Mouse (Mus musculus) neural tube, embryonic 12.5 days (tissue): ENCODE results near the gene Mccc1. TPM values are rescaled to one million over a fixed set of nuclear protein-coding genes. Genes with fewer than 3 reads are reported as not detected.

Source experiments
- ATAC-seq: fragments of 200-750 bp; cut with Nextera tagmentation; 2 replicates; pipeline ENCODE4 v1.8.0; 2017; ENCODE audit warnings: low read depth, mild to moderate bottlenecking, moderate TSS enrichment, moderate library complexity; ENCODE audit not compliant: low FRiP score
- H3K27ac ChIP-seq: fragments of 300-500 bp; sonication (generic); 2 replicates; pipeline ENCODE4 v1.5.1; 2016
- H3K27me3 ChIP-seq: fragments of 300-500 bp; sonication (generic); replicated peaks from 2 replicates; pipeline ENCODE4 v1.6.1; 2016; ENCODE audit warnings: mild to moderate bottlenecking
- H3K36me3 ChIP-seq: fragments of 300-500 bp; sonication (generic); 2 replicates; pipeline ENCODE4 v1.6.1; 2016; ENCODE audit warnings: mild to moderate bottlenecking
- H3K4me1 ChIP-seq: fragments of 300-500 bp; sonication (generic); 2 replicates; pipeline ENCODE4 v1.6.1; 2016
- H3K4me2 ChIP-seq: fragments of 300-500 bp; sonication (generic); replicated peaks from 2 replicates; pipeline ENCODE4 v1.6.1; 2016; ENCODE audit warnings: mild to moderate bottlenecking
- H3K4me3 ChIP-seq: fragments of 300-500 bp; sonication (generic); 2 replicates; pipeline ENCODE4 v1.5.1; 2016
- H3K9ac ChIP-seq: fragments of 300-500 bp; sonication (generic); 2 replicates; pipeline ENCODE4 v1.6.1; 2016; ENCODE audit warnings: mild to moderate bottlenecking
- H3K9me3 ChIP-seq: fragments of 300-500 bp; sonication (generic); 2 replicates; pipeline ENCODE4 v1.6.1; 2016; ENCODE audit warnings: mild to moderate bottlenecking
- WGBS: fragments of 180-500 bp; shearing (Covaris S2); methylation state at CpG from one replicate; pipeline ENCODE4 v1.1.7; 2016; 5-methylcytosine and 5-hydroxymethylcytosine counted together
- polyA plus RNA-seq: library from polyadenylated mRNA; unstranded; fragments of >200 nt; fragmentation: Nextera tagmentation; extraction: Ambion mirVana; gene quantifications from 2 replicates; pipeline ENCODE4 v1.2.1, GENCODE M21; 2016

Mccc1 gene
- polyA plus RNA-seq, 1 experiment from 2014 or later: 35.9 TPM

DNA sequence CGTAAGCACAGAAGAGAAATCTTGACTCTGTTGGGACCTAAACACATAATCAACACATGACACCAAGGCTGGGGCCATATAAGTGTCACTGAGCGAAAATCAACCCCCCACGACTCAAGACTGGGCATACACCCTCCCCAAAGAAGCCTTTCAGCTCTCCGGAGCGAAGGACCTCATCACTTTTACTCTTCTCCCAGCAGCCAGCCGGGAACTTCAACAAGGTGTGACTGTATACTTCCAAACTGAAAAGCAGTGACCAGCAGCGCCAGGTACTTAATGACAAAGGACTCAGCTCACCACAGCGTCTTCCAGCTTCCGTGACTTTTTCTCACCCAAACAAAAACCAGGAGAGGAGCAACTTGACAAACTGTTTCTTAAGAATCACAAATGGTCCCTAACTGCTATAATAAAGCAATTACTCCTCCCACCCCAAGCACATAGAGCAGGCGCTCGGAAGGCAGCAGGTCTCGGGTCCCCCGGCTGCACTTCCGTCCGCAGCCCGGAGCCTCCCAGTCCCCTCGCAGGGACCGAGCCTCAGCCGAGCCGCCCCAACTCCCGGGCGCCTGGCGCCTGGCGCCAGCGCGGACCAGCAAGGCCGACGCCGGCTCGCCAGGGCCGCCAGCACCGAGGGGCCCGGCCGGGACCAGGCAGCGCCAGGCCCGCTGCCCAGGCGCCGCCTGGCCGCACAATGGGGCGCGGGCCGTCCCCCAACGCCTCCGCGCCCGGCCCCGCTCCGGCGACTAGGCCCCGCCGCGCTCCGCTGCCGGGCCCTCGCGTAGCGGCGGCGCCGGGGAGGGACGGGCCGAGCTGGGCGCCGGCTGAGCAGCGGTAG is 68.4 kb downstream of the Mccc1 start:
- H3K27me3 ChIP-seq: no peaks in the 10 kb centered on the region
- ATAC-seq: peak; percentile 78
- peaks cover 21% of the 10 kb centered on the region for H3K4me1 ChIP-seq
- WGBS: under 1% methylated on average over 42 of the region's 65 CpGs
- H3K36me3 ChIP-seq: no peaks in the 10 kb centered on the region
- peak overlapping the region; percentile 96 for H3K4me3 ChIP-seq
- H3K9ac ChIP-seq: peak overlapping the region; percentile 99
- H3K9me3 ChIP-seq: no peaks in the 10 kb centered on the region
- H3K27ac ChIP-seq: peak overlapping the region; percentile 77
- H3K4me2 ChIP-seq: peak overlapping the region; percentile 90

DNA sequence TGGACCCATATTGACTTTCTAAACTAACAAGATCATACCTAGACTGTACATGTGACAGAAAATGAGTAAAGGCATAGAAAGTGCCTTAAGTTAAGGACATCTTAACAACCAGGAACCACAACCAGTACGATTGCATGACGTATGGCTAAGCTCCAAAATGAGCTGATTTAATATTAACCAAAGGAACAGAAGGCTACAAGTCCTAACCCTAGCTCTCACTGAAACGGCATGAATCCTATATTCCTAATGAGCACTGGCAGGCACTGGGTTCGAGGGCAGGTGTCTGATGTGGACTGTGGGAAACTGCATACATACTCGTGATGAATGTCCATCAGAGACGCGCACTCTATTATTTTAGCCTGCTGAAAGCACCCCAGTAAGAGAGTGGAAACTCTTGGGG is 69.1 kb downstream of the Mccc1 start:
- ATAC-seq: no peak
- peak overlapping the region; percentile 90 for H3K4me2 ChIP-seq
- H3K27ac ChIP-seq: no peak overlapping the region
- H3K4me3 ChIP-seq: peak overlapping the region; percentile 96
- peaks cover 21% of the 10 kb centered on the region for H3K4me1 ChIP-seq
- no peaks in the 10 kb centered on the region for H3K36me3 ChIP-seq
- H3K9ac ChIP-seq: peak overlapping the region; percentile 99
- no peaks in the 10 kb centered on the region for H3K9me3 ChIP-seq
- WGBS: 35% methylated on average over 7 of the region's 7 CpGs
- H3K27me3 ChIP-seq: no peaks in the 10 kb centered on the region

DNA sequence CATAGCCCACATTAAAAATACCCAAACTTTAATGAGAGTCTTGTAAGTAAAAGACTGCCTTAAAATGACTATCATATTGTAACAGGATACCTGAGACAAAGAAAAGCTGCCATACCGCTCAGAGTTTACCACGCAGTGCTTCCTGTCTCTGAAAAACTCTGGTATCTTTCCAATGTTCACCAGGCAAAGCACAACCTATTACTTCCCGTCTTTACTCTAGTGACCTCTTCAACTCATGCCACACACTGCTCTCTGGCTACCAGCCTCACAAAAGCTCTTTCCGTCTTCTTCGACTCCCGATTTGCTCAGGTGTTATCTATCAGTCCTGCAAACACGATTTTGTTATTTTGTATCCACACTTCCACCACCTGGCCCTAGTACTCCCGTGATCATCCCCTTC is 70.6 kb downstream of the Mccc1 start:
- H3K9ac ChIP-seq: no peak overlapping the region

DNA sequence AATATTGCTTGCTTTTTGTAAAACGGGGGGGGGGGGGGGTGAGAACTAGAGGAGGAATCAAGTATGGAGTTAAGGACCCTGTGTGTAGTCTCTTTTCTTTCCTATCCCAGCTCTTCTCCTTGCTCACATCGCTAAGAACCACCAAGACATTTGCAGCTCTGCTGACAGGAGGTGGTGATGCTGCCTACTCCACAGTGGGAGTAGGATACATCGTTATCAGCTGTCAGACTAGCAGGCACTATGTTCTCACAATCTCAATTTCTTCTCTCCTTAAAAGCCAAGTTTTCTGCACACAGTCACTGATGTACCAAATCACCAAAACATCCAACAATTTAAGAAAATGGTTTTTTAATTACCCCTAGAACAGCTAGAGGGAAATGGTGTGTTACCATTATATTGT is 71.1 kb downstream of the Mccc1 start:
- Histone ChIP-seq H3K36me3 (no peaks in the 10 kb centered on the region), H3K4me2 (no peak overlapping the region), H3K4me3 (no peak overlapping the region), H3K4me1 (peaks cover 21% of the 10 kb centered on the region), H3K27ac (no peak overlapping the region), H3K9me3 (no peaks in the 10 kb centered on the region), H3K27me3 (no peaks in the 10 kb centered on the region), H3K9ac (no peak overlapping the region)
- WGBS: 82% methylated on average over 3 of the region's 3 CpGs
- ATAC-seq: no peak

More for the DNA sequence above, 70.6 kb downstream of the Mccc1 start:
- H3K36me3 ChIP-seq: no peaks in the 10 kb centered on the region
- H3K27me3 ChIP-seq: no peaks in the 10 kb centered on the region
- H3K4me3 ChIP-seq: no peak overlapping the region
- no peak overlapping the region for H3K4me2 ChIP-seq
- peaks cover 21% of the 10 kb centered on the region for H3K4me1 ChIP-seq
- no peak overlapping the region for H3K27ac ChIP-seq
- WGBS: 74% methylated on average over 8 of the region's 8 CpGs
- ATAC-seq: no peak
- no peaks in the 10 kb centered on the region for H3K9me3 ChIP-seq

DNA sequence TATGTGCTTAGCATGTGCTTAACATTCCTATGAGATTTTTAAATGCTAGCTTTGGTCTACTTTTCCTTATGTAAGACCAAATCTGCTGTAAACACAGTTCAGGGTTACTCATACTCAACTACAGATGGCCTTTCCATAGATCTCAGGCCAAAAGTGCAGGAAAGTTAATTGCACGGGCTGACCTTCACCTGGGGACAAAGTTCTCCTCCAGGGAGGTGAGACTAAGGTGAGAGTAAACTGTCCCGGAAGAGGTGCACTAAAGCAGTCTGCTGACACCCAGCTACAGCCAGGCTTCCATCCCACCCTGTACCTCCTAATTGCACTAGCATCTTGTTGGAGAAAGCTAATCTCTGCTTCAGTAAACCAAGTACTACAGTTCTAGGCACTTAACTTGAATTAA is 74.6 kb downstream of the Mccc1 start:
- H3K4me3 ChIP-seq: no peak overlapping the region
- no peak overlapping the region for H3K4me2 ChIP-seq
- no peaks in the 10 kb centered on the region for H3K27me3 ChIP-seq
- H3K9ac ChIP-seq: no peak overlapping the region
- ATAC-seq: no peak
- no peaks in the 10 kb centered on the region for H3K36me3 ChIP-seq
- 77% methylated on average over 2 of the region's 2 CpGs for WGBS
- no peak overlapping the region for H3K27ac ChIP-seq
- peaks cover 11% of the 10 kb centered on the region; the same call in 1 of the 2 replicates for H3K4me1 ChIP-seq
- no peaks in the 10 kb centered on the region for H3K9me3 ChIP-seq

DNA sequence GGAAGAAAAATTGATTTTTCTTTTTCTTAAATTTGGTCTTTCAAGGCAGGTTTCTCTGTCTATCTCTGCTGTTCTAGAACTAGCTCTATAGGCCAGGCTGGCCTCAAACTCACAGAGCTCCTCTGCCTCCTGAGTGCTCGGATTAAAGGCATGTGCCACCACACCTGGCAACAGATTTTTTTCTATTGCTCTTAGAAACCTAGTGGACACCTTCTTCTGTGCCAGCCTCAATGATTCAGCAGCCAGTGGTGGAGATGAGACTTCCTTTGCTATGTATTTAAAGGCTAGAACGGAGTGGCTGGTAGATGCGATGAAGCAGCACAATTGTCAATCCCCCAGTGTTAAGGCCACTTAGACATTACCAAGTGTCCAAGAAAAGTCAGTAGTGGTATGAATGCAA is 76.5 kb downstream of the Mccc1 start:
- peaks cover 6% of the 10 kb centered on the region; the same call in 1 of the 2 replicates for H3K4me1 ChIP-seq
- no peaks in the 10 kb centered on the region for H3K9me3 ChIP-seq
- no peaks in the 10 kb centered on the region; the same call in 1 of the 2 replicates for H3K36me3 ChIP-seq
- H3K27me3 ChIP-seq: no peaks in the 10 kb centered on the region
- no peak overlapping the region for H3K27ac ChIP-seq
- H3K4me2 ChIP-seq: no peak overlapping the region
- 86% methylated on average over 3 of the region's 3 CpGs for WGBS
- no peak for ATAC-seq
- no peak overlapping the region for H3K4me3 ChIP-seq
- H3K9ac ChIP-seq: no peak overlapping the region

DNA sequence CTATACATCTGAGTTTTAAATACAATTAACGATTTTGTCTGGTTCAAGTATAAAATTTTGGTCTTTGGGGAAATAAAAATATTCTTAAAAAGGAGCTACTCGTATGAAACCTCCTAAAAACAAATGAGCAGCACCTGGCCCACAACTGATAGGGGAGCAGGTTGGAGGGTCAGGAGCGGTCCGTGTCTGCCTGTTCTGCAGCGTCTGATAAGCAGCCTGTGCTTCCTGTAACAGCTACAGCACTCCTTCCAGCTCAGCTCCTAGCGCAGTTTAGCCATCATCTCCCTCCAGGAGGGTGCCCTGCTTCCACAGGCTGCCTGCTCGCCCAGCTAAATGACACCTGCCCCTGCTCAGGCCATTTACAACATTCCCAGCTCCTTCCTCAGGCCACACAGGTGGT is 77.0 kb downstream of the Mccc1 start:
- peak overlapping the region; percentile 21; the same call in 1 of the 2 replicates for H3K9ac ChIP-seq
- no peak overlapping the region for H3K4me2 ChIP-seq
- H3K4me3 ChIP-seq: no peak overlapping the region
- no peaks in the 10 kb centered on the region for H3K27me3 ChIP-seq
- H3K36me3 ChIP-seq: no peaks in the 10 kb centered on the region; the same call in 1 of the 2 replicates
- WGBS: 52% methylated on average over 7 of the region's 7 CpGs
- no peaks in the 10 kb centered on the region for H3K9me3 ChIP-seq
- H3K27ac ChIP-seq: no peak overlapping the region
- ATAC-seq: no peak
- H3K4me1 ChIP-seq: peaks cover 6% of the 10 kb centered on the region; the same call in 1 of the 2 replicates

DNA sequence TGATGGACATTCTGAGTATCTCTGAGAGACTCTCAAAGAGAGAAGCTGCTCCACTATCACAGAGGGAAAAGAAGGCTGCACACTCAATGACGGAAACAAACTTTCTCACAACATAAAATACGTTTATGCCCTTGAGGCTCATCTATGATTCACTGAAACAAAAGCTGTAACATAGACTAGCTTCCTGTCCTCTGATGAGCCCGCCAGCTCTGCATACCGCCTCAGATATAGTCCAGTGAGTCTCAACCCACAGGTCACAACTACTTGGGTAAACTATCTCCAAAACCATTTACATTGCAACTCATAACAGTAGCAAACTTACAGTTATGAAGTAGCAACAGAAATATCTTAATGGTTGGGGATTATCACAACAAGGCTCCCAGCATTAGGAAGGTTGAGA is 78.0 kb downstream of the Mccc1 start:
- Histone ChIP-seq H3K9me3 (no peaks in the 10 kb centered on the region), H3K4me1 (peaks cover 6% of the 10 kb centered on the region; the same call in 1 of the 2 replicates), H3K27me3 (no peaks in the 10 kb centered on the region), H3K36me3 (peaks cover 9% of the 10 kb centered on the region), H3K4me3 (no peak overlapping the region), H3K27ac (no peak overlapping the region), H3K4me2 (no peak overlapping the region), H3K9ac (no peak overlapping the region)
- WGBS: 72% methylated on average over 4 of the region's 4 CpGs
- no peak for ATAC-seq

DNA sequence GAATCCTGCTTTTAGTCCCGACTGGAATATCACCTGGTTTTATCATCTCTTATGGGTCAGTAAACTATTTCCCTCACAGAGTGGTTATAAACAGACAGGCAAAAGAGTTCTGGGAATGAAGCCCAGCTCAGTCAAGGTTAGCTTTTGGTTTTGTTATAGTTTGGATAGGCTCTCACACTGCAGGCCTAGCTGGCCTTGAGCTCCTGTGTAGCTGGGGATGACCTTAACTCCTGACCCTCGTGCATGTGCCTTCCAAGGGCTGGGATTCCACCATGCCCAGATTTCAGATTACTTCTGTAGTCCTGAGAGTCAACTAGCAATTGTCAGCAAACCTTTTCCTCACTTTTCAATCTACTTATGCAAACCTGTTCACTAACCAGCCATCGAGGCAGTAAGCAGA is 82.2 kb downstream of the Mccc1 start:
- Histone ChIP-seq H3K27ac (no peak overlapping the region), H3K9ac (no peak overlapping the region), H3K4me3 (no peak overlapping the region), H3K36me3 (peaks cover 30% of the 10 kb centered on the region), H3K4me1 (0 out of 2 replicates have a peak, but pooled peaks cover 3% of the 10 kb centered on the region), H3K4me2 (no peak overlapping the region), H3K27me3 (no peaks in the 10 kb centered on the region), H3K9me3 (no peaks in the 10 kb centered on the region)
- ATAC-seq: no peak
- 87% methylated on average over 3 of the region's 3 CpGs for WGBS

Other genes with a start within 250 kb of the Mccc1 start
- 32.6 and 37.1 TPM in 2 replicates for gene Atp11b, start 246.6 kb downstream of the Mccc1 start, polyA plus RNA-seq
- gene Dcun1d1, start 63.2 kb downstream of the Mccc1 start, polyA plus RNA-seq: 97.1 and 98.6 TPM in 2 replicates
- gene Ccdc144b, start 52.9 kb upstream of the Mccc1 start, polyA plus RNA-seq: not detected in 2 replicates
- gene Acad9, start 65.3 kb upstream of the Mccc1 start, polyA plus RNA-seq: 92.4 and 93.5 TPM in 2 replicates
- gene D3Ertd254e, start 150.3 kb upstream of the Mccc1 start, polyA plus RNA-seq: 9.7 and 11.3 TPM in 2 replicates
- not detected in 2 replicates for gene Qrfpr, start 221.6 kb upstream of the Mccc1 start, polyA plus RNA-seq